Mouse (Mus musculus) granulocyte monocyte progenitor cell, adult 5-6 weeks (primary cell): ENCODE results near the gene Racgap1. TPM values are rescaled to one million over a fixed set of nuclear protein-coding genes. Genes with fewer than 3 reads are reported as not detected.

ENCODE experiments used
- ATAC-seq: replicated peaks from 2 replicates; pipeline ENCODE4 v1.8.0; 2016; ENCODE audit warnings: mild to moderate bottlenecking, moderate TSS enrichment, inconsistent platforms; ENCODE audit not compliant: poor library complexity, severe bottlenecking
- total RNA-seq, 2 experiments: library from RNA; stranded (forward) in 1 of 2; stranded (reverse) in 1 of 2; fragments of 200-712, 200-1000 nt in 1 of 2; fragments of >200 nt in 1 of 2; fragmentation: Nextera tagmentation in 1 of 2; gene quantifications; 2 replicates each; pipeline ENCODE4 v1.2.3; 2014 to 2017

Gene Racgap1
- total RNA-seq, 2 experiments from 2014 or later, result 75.5 to 80.0 TPM

DNA sequence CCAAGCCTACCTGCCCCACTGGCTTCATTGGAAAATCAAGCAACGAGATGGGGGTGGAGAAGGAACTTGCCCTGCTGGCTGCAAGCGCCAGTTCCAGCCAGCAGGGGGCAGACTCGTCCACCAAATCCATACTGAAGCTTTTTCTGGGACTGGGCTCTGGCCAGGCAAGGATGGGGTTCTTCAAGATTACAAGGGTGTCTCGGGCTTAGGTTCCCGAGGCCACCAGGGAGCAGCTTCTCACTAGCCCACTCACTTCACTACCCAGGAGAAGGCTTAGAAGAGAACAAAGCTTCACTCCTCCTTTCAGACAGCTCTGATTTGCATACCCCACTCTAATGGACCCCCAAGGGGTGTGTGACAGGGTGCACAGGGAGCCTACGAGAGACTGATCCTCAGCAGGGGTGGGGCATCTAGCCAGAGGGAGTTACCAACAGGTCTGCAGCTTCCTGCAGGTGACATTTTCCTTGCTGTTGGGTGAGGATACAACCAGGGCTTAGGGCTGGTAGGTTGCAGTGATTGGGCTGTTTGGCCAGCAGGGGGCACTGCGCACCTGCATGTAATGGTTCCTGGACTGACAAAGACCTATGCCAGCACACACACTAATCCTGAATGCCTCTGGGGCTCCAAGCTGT, 55.3 kb downstream of the Racgap1 start:
- peak; percentile 86 for ATAC-seq

- ATAC-seq, result no peak
Observed at GRCm38 (mm10) chr15:99594951-99595350, 56.5 kb downstream of the Racgap1 start.

DNA sequence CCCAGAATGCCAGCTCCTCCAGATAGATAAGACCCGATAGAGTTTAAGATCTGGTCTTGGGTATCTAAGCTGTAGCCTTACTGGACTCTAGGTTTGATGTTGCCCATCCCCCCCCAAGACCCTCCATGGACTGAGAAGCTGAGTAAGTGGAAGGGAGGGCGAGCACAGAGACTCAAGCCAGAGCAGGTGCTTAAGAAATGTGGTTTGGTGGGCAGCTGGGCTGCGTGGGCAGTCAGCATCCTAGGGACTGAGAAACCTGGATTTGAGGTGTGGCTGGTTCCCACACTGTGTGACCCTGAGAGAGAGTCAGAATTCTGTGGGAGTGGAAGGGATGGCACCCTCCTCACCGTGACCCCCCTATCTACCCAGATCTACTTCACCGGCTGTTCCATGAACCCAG, 58.6 kb downstream of the Racgap1 start:
- no peak for ATAC-seq

DNA sequence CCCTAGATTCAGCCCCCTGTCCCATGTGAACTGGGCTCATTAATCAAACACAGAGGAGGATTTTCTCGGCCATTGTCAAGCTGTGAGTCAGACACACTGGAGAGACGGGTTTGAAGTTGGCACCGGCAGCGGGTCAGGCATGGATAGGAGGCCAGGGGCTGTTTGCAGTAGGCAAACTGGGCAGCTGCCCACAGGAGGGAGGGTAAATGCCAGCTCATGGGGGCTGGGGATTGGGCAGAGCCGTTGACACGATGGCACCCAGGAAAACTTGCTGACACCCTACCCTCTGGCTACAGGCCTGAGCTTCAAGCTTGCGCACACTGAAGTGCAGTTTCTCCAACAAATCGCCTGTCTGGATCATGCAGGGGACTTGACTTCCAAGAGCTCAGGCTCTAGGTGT, 59.3 kb downstream of the Racgap1 start:
- ATAC-seq, result no peak

GRCm38 (mm10) chr15:99590429-99591084, 60.9 kb downstream of the Racgap1 start, which contains the start of gene Aqp5:
Aqp5 (plus strand) TSS chr15:99590782.
- peak; percentile 41 for ATAC-seq

- no peak for ATAC-seq
Observed at GRCm38 (mm10) chr15:99589704-99590103, 61.8 kb downstream of the Racgap1 start.

- ATAC-seq, result no peak
Observed at GRCm38 (mm10) chr15:99589237-99589636, 62.2 kb downstream of the Racgap1 start.

- ATAC-seq, result no peak
Observed at GRCm38 (mm10) chr15:99586525-99586924, 64.9 kb downstream of the Racgap1 start.

GRCm38 (mm10) chr15:99585741-99586140, 65.7 kb downstream of the Racgap1 start:
- no peak for ATAC-seq

DNA sequence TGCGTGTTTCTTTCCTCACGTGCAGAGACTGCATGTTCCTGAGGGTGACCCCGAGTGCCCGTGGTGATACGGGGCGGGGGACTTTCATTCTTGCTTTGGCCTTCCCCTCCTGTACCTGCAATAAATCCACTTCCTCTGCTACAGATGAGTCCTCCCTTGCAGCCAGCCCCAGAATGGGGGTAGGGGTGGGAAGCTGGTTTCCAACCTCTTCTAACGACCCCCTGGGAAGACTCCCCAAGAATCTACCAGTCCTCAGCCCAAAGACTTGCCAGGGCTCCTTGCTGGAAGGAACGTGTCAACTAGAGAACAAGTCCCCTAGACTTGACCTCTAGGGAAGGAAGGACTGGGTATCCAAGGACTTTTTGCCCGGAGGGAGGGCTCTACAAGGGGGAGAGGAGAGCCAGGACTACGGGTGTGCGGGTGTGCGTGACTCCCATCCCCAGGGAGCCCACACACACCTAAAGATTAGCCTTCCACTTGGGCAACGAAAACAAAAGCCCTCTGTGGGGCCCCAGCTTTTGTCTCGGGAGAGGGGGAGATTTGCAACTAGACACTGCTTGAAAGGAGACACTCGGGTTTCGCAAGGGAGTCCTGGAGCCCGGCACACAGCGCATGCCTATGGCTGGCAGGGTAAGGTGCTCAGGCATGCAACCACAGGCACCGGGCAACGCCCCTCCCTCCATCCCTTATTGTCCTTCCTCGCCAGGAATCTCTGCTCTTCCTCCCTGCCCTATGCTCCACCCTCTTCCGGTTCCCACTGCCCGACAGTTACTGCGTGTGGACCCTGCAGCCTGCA, 66.9 kb downstream of the Racgap1 start:
- ATAC-seq, result peak; percentile 55

GRCm38 (mm10) chr15:99583463-99584344, 67.8 kb downstream of the Racgap1 start:
- peak; percentile 55 for ATAC-seq

DNA sequence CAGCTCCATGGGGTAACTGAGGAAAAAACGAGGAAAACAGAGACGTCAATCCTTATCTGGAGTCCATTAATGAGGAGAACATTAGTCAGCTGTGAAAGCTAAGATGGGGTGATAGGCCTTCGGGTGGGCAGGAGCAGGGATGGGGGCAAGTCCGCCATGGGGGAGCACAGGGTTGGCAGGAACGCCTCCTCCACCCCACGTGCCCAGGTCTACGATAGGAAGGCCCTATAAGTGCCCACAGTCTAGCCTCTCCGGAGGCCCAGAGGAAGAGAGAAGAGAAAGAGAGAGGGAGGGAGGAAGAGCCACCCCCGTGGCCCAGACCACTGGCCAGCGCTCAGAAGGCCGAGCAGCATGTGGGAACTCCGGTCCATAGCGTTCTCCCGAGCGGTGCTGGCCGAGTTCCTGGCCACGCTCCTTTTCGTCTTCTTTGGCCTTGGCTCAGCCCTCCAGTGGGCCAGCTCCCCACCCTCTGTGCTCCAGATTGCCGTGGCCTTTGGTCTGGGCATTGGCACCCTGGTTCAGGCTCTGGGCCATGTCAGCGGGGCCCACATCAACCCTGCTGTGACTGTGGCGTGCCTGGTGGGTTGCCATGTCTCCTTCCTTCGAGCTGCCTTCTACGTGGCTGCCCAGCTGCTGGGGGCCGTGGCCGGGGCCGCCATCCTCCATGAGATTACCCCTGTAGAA, 72.5 kb downstream of the Racgap1 start, which contains the start of gene Aqp2:
Gene Aqp2 (plus strand): TSS at position 254 of the 684 bp plus-strand sequence.
- ATAC-seq, result no peak

Other genes with a start within 250 kb of the Racgap1 start
- 5.0 and 13.4 TPM in 2 replicates for gene Nckap5l, start 193.9 kb downstream of the Racgap1 start, total RNA-seq (2014; fragmentation: Nextera tagmentation)
- 0.26 and 7.5 TPM in 2 replicates for gene Nckap5l, start 193.9 kb downstream of the Racgap1 start, total RNA-seq (2017)
- gene Bcdin3d, start 176.9 kb downstream of the Racgap1 start, total RNA-seq (2014; fragmentation: Nextera tagmentation), result 3.1 and 3.6 TPM in 2 replicates
- 2.9 and 4.2 TPM in 2 replicates for gene Bcdin3d, start 176.9 kb downstream of the Racgap1 start, total RNA-seq (2017)
- not detected in 2 replicates for gene Faim2, start 123.5 kb downstream of the Racgap1 start, total RNA-seq (2014; fragmentation: Nextera tagmentation)
- gene Faim2, start 123.5 kb downstream of the Racgap1 start, total RNA-seq (2017), result 0.17 TPM in 1 of 2 replicates, not detected in the other
- not detected in 2 replicates for gene Aqp2, start 72.6 kb downstream of the Racgap1 start, total RNA-seq (2014; fragmentation: Nextera tagmentation)
- not detected in 2 replicates for gene Aqp2, start 72.6 kb downstream of the Racgap1 start, total RNA-seq (2017)
- not detected in 2 replicates for gene Aqp5, start 60.9 kb downstream of the Racgap1 start, total RNA-seq (2014; fragmentation: Nextera tagmentation)
- gene Aqp5, start 60.9 kb downstream of the Racgap1 start, total RNA-seq (2017), result not detected in 2 replicates
- gene Aqp6, start 50.3 kb downstream of the Racgap1 start, total RNA-seq (2014; fragmentation: Nextera tagmentation), result not detected in 2 replicates
- gene Aqp6, start 50.3 kb downstream of the Racgap1 start, total RNA-seq (2017), result not detected in 2 replicates
- not detected in 2 replicates for gene Asic1, start 18.7 kb upstream of the Racgap1 start, total RNA-seq (2014; fragmentation: Nextera tagmentation)
- gene Asic1, start 18.7 kb upstream of the Racgap1 start, total RNA-seq (2017), result not detected in 2 replicates
- gene Smarcd1, start 50.5 kb upstream of the Racgap1 start, total RNA-seq (2014; fragmentation: Nextera tagmentation), result 29.8 and 34.7 TPM in 2 replicates
- 16.3 and 28.0 TPM in 2 replicates for gene Smarcd1, start 50.5 kb upstream of the Racgap1 start, total RNA-seq (2017)
- not detected in 2 replicates for gene Gm17349, start 53.8 kb upstream of the Racgap1 start, total RNA-seq (2014; fragmentation: Nextera tagmentation)
- gene Gm17349, start 53.8 kb upstream of the Racgap1 start, total RNA-seq (2017), result not detected in 2 replicates
- 0.68 and 0.86 TPM in 2 replicates for gene Gpd1, start 65.9 kb upstream of the Racgap1 start, total RNA-seq (2014; fragmentation: Nextera tagmentation)
- gene Gpd1, start 65.9 kb upstream of the Racgap1 start, total RNA-seq (2017), result 0.10 and 0.34 TPM in 2 replicates
- gene Cox14, start 74.0 kb upstream of the Racgap1 start, total RNA-seq (2014; fragmentation: Nextera tagmentation), result 57.0 and 57.1 TPM in 2 replicates
- 38.9 and 47.3 TPM in 2 replicates for gene Cox14, start 74.0 kb upstream of the Racgap1 start, total RNA-seq (2017)
- gene Cers5, start 121.2 kb upstream of the Racgap1 start, total RNA-seq (2014; fragmentation: Nextera tagmentation), result 34.8 and 58.3 TPM in 2 replicates
- 17.9 and 24.5 TPM in 2 replicates for gene Cers5, start 121.2 kb upstream of the Racgap1 start, total RNA-seq (2017)
- 3.5 and 13.8 TPM in 2 replicates for gene Lima1, start 223.8 kb upstream of the Racgap1 start, total RNA-seq (2014; fragmentation: Nextera tagmentation)
- 3.0 and 7.2 TPM in 2 replicates for gene Lima1, start 223.8 kb upstream of the Racgap1 start, total RNA-seq (2017)